Mouse (Mus musculus) ES-Bruce4 (cell line): ENCODE results near the gene Frmd4a. TPM values are rescaled to one million over a fixed set of nuclear protein-coding genes. Genes with fewer than 3 reads are reported as not detected.

Experiments
- H3K27ac ChIP-seq: 2 replicates; pipeline ENCODE4 v1.5.1; 2012; ENCODE audit warnings: low read length, inconsistent platforms; ENCODE audit not compliant: insufficient read depth
- H3K27me3 ChIP-seq: 2 replicates; pipeline ENCODE4 v1.6.1; 2012; ENCODE audit warnings: mild to moderate bottlenecking, low read length, inconsistent platforms; ENCODE audit not compliant: control insufficient read depth, poor library complexity, insufficient read depth, severe bottlenecking
- H3K36me3 ChIP-seq: 2 replicates; pipeline ENCODE4 v1.6.1; 2012; ENCODE audit warnings: inconsistent platforms, mild to moderate bottlenecking, low read length, moderate library complexity; ENCODE audit not compliant: control insufficient read depth, poor library complexity, insufficient read depth, severe bottlenecking
- H3K4me1 ChIP-seq: one replicate; pipeline ENCODE4 v1.8.1; 2011; ENCODE audit warnings: low read length; ENCODE audit not compliant: control insufficient read depth, insufficient read depth
- H3K4me3 ChIP-seq: 2 replicates; pipeline ENCODE4 v1.5.1; 2011; ENCODE audit warnings: low read depth, mild to moderate bottlenecking, low read length
- H3K9ac ChIP-seq: 2 replicates; pipeline ENCODE4 v1.6.1; 2012; ENCODE audit warnings: low read depth, mild to moderate bottlenecking, inconsistent platforms; ENCODE audit not compliant: poor library complexity, severe bottlenecking
- H3K9me3 ChIP-seq: replicated peaks from 2 replicates; pipeline ENCODE4 v1.6.1; 2012; ENCODE audit warnings: mild to moderate bottlenecking, low read length, inconsistent platforms; ENCODE audit not compliant: control insufficient read depth, poor library complexity, insufficient read depth, severe bottlenecking
- CTCF ChIP-seq: IDR thresholded peaks from one replicate; pipeline ENCODE4 v1.8.1; 2011; ENCODE audit warnings: low read depth, low read length
- EP300 ChIP-seq: IDR thresholded peaks from 2 replicates; pipeline ENCODE4 v1.6.1; 2011; ENCODE audit warnings: low read depth, low read length; ENCODE audit not compliant: insufficient read depth
- POLR2A ChIP-seq: IDR thresholded peaks from one replicate; pipeline ENCODE4 v1.8.1; 2011; ENCODE audit warnings: low read length; ENCODE audit not compliant: insufficient read depth
- polyA plus RNA-seq: library from polyadenylated mRNA; stranded (reverse); fragments of >200 nt; gene quantifications from 2 replicates; pipeline ENCODE4 v1.2.4, GENCODE M21; 2011; ENCODE audit warnings: low read depth; ENCODE audit not compliant: missing spikeins, insufficient read depth, insufficient read length

The Frmd4a gene
- polyA plus RNA-seq, 1 experiment: 5.6 TPM

- no peaks in the 10 kb centered on the region for H3K27me3 ChIP-seq
- TF ChIP-seq CTCF: no peak
- no peak for TF ChIP-seq POLR2A
- no peak for TF ChIP-seq EP300
- H3K9ac ChIP-seq: no peak overlapping the region
- H3K4me1 ChIP-seq: no peaks in the 10 kb centered on the region
- no peak overlapping the region for H3K4me3 ChIP-seq
- H3K36me3 ChIP-seq: no peaks in the 10 kb centered on the region
- H3K27ac ChIP-seq: no peak overlapping the region
- H3K9me3 ChIP-seq: no peaks in the 10 kb centered on the region
These were observed 281.1 kb downstream of the Frmd4a start for GRCm38 (mm10) chr2:4298325-4299215.

- H3K9me3 ChIP-seq: no peaks in the 10 kb centered on the region
- no peak overlapping the region for H3K4me3 ChIP-seq
- H3K27ac ChIP-seq: no peak overlapping the region
- no peak for TF ChIP-seq CTCF
- no peak for TF ChIP-seq EP300
- no peak for TF ChIP-seq POLR2A
- H3K9ac ChIP-seq: no peak overlapping the region
- no peaks in the 10 kb centered on the region for H3K27me3 ChIP-seq
- no peaks in the 10 kb centered on the region for H3K36me3 ChIP-seq
- H3K4me1 ChIP-seq: no peaks in the 10 kb centered on the region
These were observed 282.1 kb downstream of the Frmd4a start for GRCm38 (mm10) chr2:4299593-4299992.

DNA sequence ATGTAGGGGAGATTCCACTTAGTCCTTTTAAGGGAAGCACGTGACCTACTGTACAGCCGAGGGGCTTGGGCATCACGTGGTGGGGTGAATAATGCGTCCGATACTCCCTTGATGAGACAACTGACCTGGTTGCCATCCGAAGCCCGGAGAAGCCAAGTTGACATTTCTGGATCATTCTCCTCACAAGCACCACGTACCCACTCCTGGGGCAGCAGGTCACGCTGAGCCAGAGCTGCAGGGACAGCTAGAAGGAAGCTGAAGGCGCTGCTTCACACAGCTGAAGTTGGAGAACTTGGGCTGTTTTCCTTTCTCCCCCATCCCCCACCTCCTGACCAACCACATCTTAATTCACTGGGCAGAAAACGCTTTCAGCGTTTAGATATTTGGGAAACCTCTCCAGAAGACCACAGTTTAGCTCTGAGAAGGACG is 282.9 kb downstream of the Frmd4a start:
- TF ChIP-seq EP300 (no peak), POLR2A (no peak), CTCF (no peak)
- no peaks in the 10 kb centered on the region for H3K9me3 ChIP-seq
- H3K4me1 ChIP-seq: no peaks in the 10 kb centered on the region
- H3K4me3 ChIP-seq: no peak overlapping the region
- no peaks in the 10 kb centered on the region for H3K27me3 ChIP-seq
- H3K27ac ChIP-seq: no peak overlapping the region
- no peak overlapping the region for H3K9ac ChIP-seq
- no peaks in the 10 kb centered on the region for H3K36me3 ChIP-seq

- Histone ChIP-seq H3K9me3 (no peaks in the 10 kb centered on the region), H3K9ac (no peak overlapping the region), H3K27ac (no peak overlapping the region), H3K4me3 (no peak overlapping the region), H3K36me3 (no peaks in the 10 kb centered on the region), H3K4me1 (no peaks in the 10 kb centered on the region), H3K27me3 (no peaks in the 10 kb centered on the region)
- no peak for TF ChIP-seq EP300
- TF ChIP-seq CTCF: no peak
- TF ChIP-seq POLR2A: no peak
These were observed 283.3 kb downstream of the Frmd4a start for GRCm38 (mm10) chr2:4300816-4301215.

DNA sequence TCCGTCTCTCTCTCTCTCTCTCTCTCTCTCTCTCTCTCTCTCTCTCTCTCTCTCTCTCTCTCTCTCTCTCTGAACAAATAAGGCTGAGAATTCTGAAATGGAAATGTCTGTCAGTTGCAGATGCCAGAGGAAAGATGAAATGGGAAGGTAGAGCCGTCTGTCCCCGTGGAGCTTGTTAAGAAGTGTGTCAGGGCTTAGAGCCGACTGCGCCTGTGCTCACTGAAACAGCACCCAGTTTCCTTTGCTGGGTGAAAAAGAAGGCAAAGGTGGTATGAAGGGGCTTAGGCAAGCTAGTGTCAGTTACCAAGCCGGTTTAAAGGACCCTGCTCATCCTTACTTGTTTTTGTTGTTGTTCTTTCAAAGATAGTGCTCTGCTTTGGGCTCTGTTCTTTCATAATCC is 283.7 kb downstream of the Frmd4a start:
- Histone ChIP-seq H3K4me1 (no peaks in the 10 kb centered on the region), H3K9ac (no peak overlapping the region), H3K27ac (no peak overlapping the region), H3K4me3 (no peak overlapping the region), H3K36me3 (no peaks in the 10 kb centered on the region), H3K9me3 (no peaks in the 10 kb centered on the region), H3K27me3 (no peaks in the 10 kb centered on the region)
- TF ChIP-seq CTCF (no peak), POLR2A (no peak), EP300 (no peak)

DNA sequence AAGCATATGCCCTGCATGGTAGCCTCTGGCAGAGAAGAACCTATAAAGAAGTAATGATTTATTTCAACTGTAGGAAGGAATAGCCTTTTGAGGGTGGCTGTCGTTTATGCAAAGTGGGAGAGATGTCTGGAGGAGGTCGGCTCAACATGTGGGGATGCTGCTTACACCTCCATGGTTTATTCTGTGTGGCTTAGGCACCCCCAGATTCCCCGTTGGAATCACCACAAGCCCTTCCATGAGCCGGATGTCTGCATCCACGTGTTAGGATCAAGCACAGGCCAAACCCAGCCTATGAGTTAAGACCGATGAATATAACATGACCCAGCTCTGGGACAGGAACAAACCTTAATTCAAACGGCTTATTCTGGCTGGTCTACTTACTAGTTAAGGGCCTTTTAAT is 284.2 kb downstream of the Frmd4a start:
- TF ChIP-seq POLR2A: no peak
- no peak for TF ChIP-seq CTCF
- no peak for TF ChIP-seq EP300
- Histone ChIP-seq H3K36me3 (no peaks in the 10 kb centered on the region), H3K9me3 (no peaks in the 10 kb centered on the region), H3K27me3 (no peaks in the 10 kb centered on the region), H3K4me1 (no peaks in the 10 kb centered on the region), H3K4me3 (no peak overlapping the region), H3K27ac (no peak overlapping the region), H3K9ac (no peak overlapping the region)
